ENCODE assay signal across 7 mouse cellular contexts in genomic region chr15:12824965-12825364, GRCm38 (mm10). TPM values are rescaled to one million over a fixed set of nuclear protein-coding genes. Genes with fewer than 3 reads are reported as not detected.
DNase-seq lines count a peak whose midpoint lies in the region; ATAC-seq and TF ChIP-seq lines count a peak whose summit lies in the region.

No protein-coding gene starts in this region.

- WGBS in lung, adult 2 months, result 1% methylated on average over 31 of the region's 31 CpGs
- WGBS in midbrain, embryonic 15.5 days, result under 1% methylated on average over 31 of the region's 31 CpGs

- TF ChIP-seq CTCF in lung, adult 2 months (IDR thresholded peaks at IDR 0.05; ENCODE audit: insufficient read depth, low read length), result no peak

- H3K27me3 ChIP-seq in midbrain, embryonic 15.5 days (replicated peaks), result no peaks in the 10 kb centered on the region

- peaks cover 20% of the 10 kb centered on the region for H3K36me3 ChIP-seq in midbrain, embryonic 15.5 days (replicated peaks)

- DNase-seq in lung, adult 2 months, result no peak
- no peak for DNase-seq in lung, postnatal 36 days
- DNase-seq in T-cell, adult 2 months (ENCODE audit: low spot score), result peak; percentile 60
- peak; percentile 24 to 55 for DNase-seq in kidney, postnatal 36 days
- DNase-seq in layer of hippocampus, adult 11-12 months (ENCODE audit: low spot score), result no peak

- ATAC-seq in erythroblast, adult 5-6 weeks (replicated peaks; ENCODE audit: low FRiP score, poor library complexity, severe bottlenecking), result peak; percentile 57
- no peak; the same call in 1 of the 2 replicates for ATAC-seq in midbrain, embryonic 15.5 days (replicated peaks)

- H3K9me3 ChIP-seq in midbrain, embryonic 15.5 days, result no peaks in the 10 kb centered on the region

- H3K4me2 ChIP-seq in midbrain, embryonic 15.5 days, result peak overlapping the region; percentile 69

- H3K4me3 ChIP-seq in lung, adult 2 months (replicated peaks; ENCODE audit: extremely low read depth, low read depth, low read length), result peak overlapping the region; percentile 73
- H3K4me3 ChIP-seq in midbrain, embryonic 15.5 days, result peak overlapping the region; percentile 85

- peak overlapping the region; percentile 71 for H3K27ac ChIP-seq in midbrain, embryonic 15.5 days

- 0 out of 2 replicates have a peak, but pooled peaks cover 4% of the 10 kb centered on the region for H3K4me1 ChIP-seq in lung, adult 2 months (ENCODE audit: control insufficient read depth, insufficient read depth, low read length)
- H3K4me1 ChIP-seq in midbrain, embryonic 15.5 days, result peaks cover 23% of the 10 kb centered on the region

- peak overlapping the region; percentile 81 for H3K9ac ChIP-seq in midbrain, embryonic 15.5 days

- no peak for TF ChIP-seq POLR2A in lung, adult 2 months (IDR thresholded peaks at IDR 0.05; ENCODE audit: borderline replicate concordance, extremely low read depth, low read depth, low read length)

RNA-seq across cellular contexts. Expression of gene Drosha, which starts 0.3 kb away (rescaled TPM):
- polyA plus RNA-seq in lung, adult 2 months (2012; rRNA removed), result 10.3 and 12.4 TPM in 2 replicates
- 13.0 and 13.8 TPM in 2 replicates for total RNA-seq in erythroblast, adult 5-6 weeks (2015; ENCODE audit: low replicate concordance)
- 8.1 and 8.5 TPM in 2 replicates for total RNA-seq in erythroblast, adult 5-6 weeks (2017; ENCODE audit: low replicate concordance)
- polyA plus RNA-seq in midbrain, embryonic 15.5 days (2015; fragmentation: Nextera tagmentation; extraction: Ambion mirVana), result 54.0 and 57.5 TPM in 2 replicates

RNA-seq across cellular contexts. Expression of gene 6030458C11Rik, which starts 0.5 kb away (rescaled TPM):
- 7.1 and 8.7 TPM in 2 replicates for polyA plus RNA-seq in lung, adult 2 months (2012; rRNA removed)
- 9.8 and 13.6 TPM in 2 replicates for total RNA-seq in erythroblast, adult 5-6 weeks (2015; ENCODE audit: low replicate concordance)
- 12.8 and 17.2 TPM in 2 replicates for total RNA-seq in erythroblast, adult 5-6 weeks (2017; ENCODE audit: low replicate concordance)
- 33.8 and 37.0 TPM in 2 replicates for polyA plus RNA-seq in midbrain, embryonic 15.5 days (2015; fragmentation: Nextera tagmentation; extraction: Ambion mirVana)

Comparison
In these comparisons a context has a peak if more than half of its experiments do, and no peak if none do; other contexts are left out.
1. DNase-seq: peak in T-cell, adult 2 months (single experiment) and kidney, postnatal 36 days (2 of 2); none in lung, adult 2 months (single experiment), lung, postnatal 36 days (single experiment) and layer of hippocampus, adult 11-12 months (single experiment).